Mouse (Mus musculus) heart, embryonic 14.5 days (tissue): ENCODE measurements around the gene Gxylt2. TPM values are rescaled to one million over a fixed set of nuclear protein-coding genes. Genes with fewer than 3 reads are reported as not detected.

Experiments
- ATAC-seq: fragments of 200-750 bp; cut with Nextera tagmentation; 2 replicates; pipeline ENCODE4 v1.8.0; 2017; ENCODE audit warnings: low read depth, moderate TSS enrichment; ENCODE audit not compliant: insufficient number of reproducible peaks, insufficient read depth, low FRiP score
- H3K27ac ChIP-seq, 2 experiments: fragments of 200-500 bp in 1 of 2; fragments of 300-500 bp in 1 of 2; sonication (generic) in 1 of 2; replicated peaks in 1 of 2; 2 replicates each; pipeline ENCODE4 v1.5.1; 2012 to 2014; ENCODE audit warnings: low read depth in 2 of 2, low read length in 2 of 2, control low read depth in 1 of 2, mild to moderate bottlenecking in 1 of 2, mixed read lengths in 1 of 2; ENCODE audit not compliant: control insufficient read depth in 1 of 2, insufficient read depth in 1 of 2
- H3K27me3 ChIP-seq: fragments of 300-500 bp; sonication (generic); 2 replicates; pipeline ENCODE4 v1.6.1; 2014; ENCODE audit warnings: mild to moderate bottlenecking, low read length, control low read depth; ENCODE audit not compliant: control insufficient read depth, insufficient read depth
- H3K36me3 ChIP-seq: fragments of 300-500 bp; sonication (generic); 2 replicates; pipeline ENCODE4 v1.6.1; 2014; ENCODE audit warnings: mild to moderate bottlenecking, control low read depth, low read length, mixed read lengths; ENCODE audit not compliant: control insufficient read depth, insufficient read depth
- H3K4me1 ChIP-seq, 2 experiments: fragments of 200-500 bp in 1 of 2; fragments of 300-500 bp in 1 of 2; sonication (generic) in 1 of 2; 2 replicates each; pipeline ENCODE4 v1.6.1; 2012 to 2014; ENCODE audit warnings: low read length in 2 of 2, control low read depth in 1 of 2, mixed read lengths in 1 of 2; ENCODE audit not compliant: control insufficient read depth in 2 of 2, insufficient read depth in 2 of 2
- H3K4me2 ChIP-seq: fragments of 300-500 bp; sonication (generic); 2 replicates; pipeline ENCODE4 v1.6.1; 2014; ENCODE audit warnings: mild to moderate bottlenecking, low read length
- H3K4me3 ChIP-seq, 2 experiments: fragments of 200-500 bp in 1 of 2; fragments of 300-500 bp in 1 of 2; sonication (generic) in 1 of 2; 2 replicates each; pipeline ENCODE4 v1.5.1; 2012 to 2014; ENCODE audit warnings: low read length in 2 of 2, mild to moderate bottlenecking in 2 of 2, control low read depth in 1 of 2, low read depth in 1 of 2, moderate library complexity in 1 of 2; ENCODE audit not compliant: control insufficient read depth in 1 of 2, insufficient read depth in 1 of 2
- H3K9ac ChIP-seq: fragments of 300-500 bp; sonication (generic); 2 replicates; pipeline ENCODE4 v1.6.1; 2014; ENCODE audit warnings: mild to moderate bottlenecking, low read length
- H3K9me3 ChIP-seq: fragments of 300-500 bp; sonication (generic); 2 replicates; pipeline ENCODE4 v1.6.1; 2016; ENCODE audit warnings: low read length, control low read depth; ENCODE audit not compliant: control insufficient read depth
- WGBS: fragments of 180-500 bp; shearing (Covaris S2); extraction: QIAGEN DNeasy Blood & Tissue Kit; methylation state at CpG from one replicate; pipeline ENCODE4 v1.1.7; 2014; 5-methylcytosine and 5-hydroxymethylcytosine counted together
- polyA plus RNA-seq: library from polyadenylated mRNA; unstranded; fragments of >200 nt; fragmentation: Nextera tagmentation; extraction: Ambion mirVana; gene quantifications from 2 replicates; pipeline ENCODE4 v1.2.1, GENCODE M21; 2014

Gxylt2 gene
- polyA plus RNA-seq, 1 experiment from 2014 or later: 4.2 TPM

- Histone ChIP-seq H3K4me1 (peaks cover 0 to 6% of the 10 kb centered on the region in 2 experiments; a peak in 2 of 4 replicates), H3K4me2 (no peak overlapping the region), H3K4me3 (no peak overlapping the region), H3K36me3 (peaks cover 47% of the 10 kb centered on the region), H3K27ac (no peak overlapping the region), H3K9ac (no peak overlapping the region), H3K27me3 (no peaks in the 10 kb centered on the region), H3K9me3 (no peaks in the 10 kb centered on the region)
- WGBS: 85% methylated on average over 9 of the region's 9 CpGs
- no peak for ATAC-seq
These were observed 146.1 kb downstream of the Gxylt2 start for GRCm38 (mm10) chr6:100850671-100851081.

GRCm38 (mm10) chr6:100851083-100851482, 146.5 kb downstream of the Gxylt2 start:
- no peak for ATAC-seq
- H3K4me2 ChIP-seq: no peak overlapping the region
- no peaks in the 10 kb centered on the region for H3K9me3 ChIP-seq
- H3K4me1 ChIP-seq: peaks cover 0 to 6% of the 10 kb centered on the region in 2 experiments; a peak in 1 of 4 replicates
- no peaks in the 10 kb centered on the region for H3K27me3 ChIP-seq
- no peak overlapping the region for H3K4me3 ChIP-seq
- WGBS: 71% methylated on average over 5 of the region's 5 CpGs
- no peak overlapping the region for H3K27ac ChIP-seq
- peaks cover 49% of the 10 kb centered on the region for H3K36me3 ChIP-seq
- no peak overlapping the region for H3K9ac ChIP-seq

Other genes with a start within 250 kb of the Gxylt2 start
- 8.5 TPM in 2 replicates for gene Shq1, start 33.6 kb upstream of the Gxylt2 start, polyA plus RNA-seq
- 21.1 and 24.1 TPM in 2 replicates for gene Ppp4r2, start 128.9 kb downstream of the Gxylt2 start, polyA plus RNA-seq